Mouse (Mus musculus): ENCODE results near the gene Rbm8a. TPM values are rescaled to one million over a fixed set of nuclear protein-coding genes. Genes with fewer than 3 reads are reported as not detected.

The Rbm8a gene
- total and polyA plus RNA-seq, 2 experiments from 2014 or later = 14.9 to 114 TPM

GRCm38 (mm10) chr3:96667316-96667715 lies 37.6 kb downstream of the Rbm8a start:
- H3K9me3 ChIP-seq (ENCODE audit: low read length) = no peaks in the 10 kb centered on the region
- no peaks in the 10 kb centered on the region for H3K27me3 ChIP-seq (ENCODE audit: insufficient read depth, low read length)
- ATAC-seq = no peak
- H3K4me3 ChIP-seq (ENCODE audit: low read length) = no peak overlapping the region
- DNase-seq (ENCODE audit: low spot score) = no peak
- H3K4me2 ChIP-seq (ENCODE audit: low read depth, low read length) = no peak overlapping the region
- H3K9ac ChIP-seq (replicated peaks; ENCODE audit: low read length) = no peak overlapping the region
- TF ChIP-seq CTCF (IDR thresholded peaks at IDR 0.05; ENCODE audit: low read depth) = peak; percentile 51
- H3K4me1 ChIP-seq (ENCODE audit: insufficient read depth, low read length) = peaks cover 8% of the 10 kb centered on the region
- no peaks in the 10 kb centered on the region for H3K36me3 ChIP-seq (ENCODE audit: insufficient read depth, low read length)
- WGBS = 52% methylated on average over 1 of the region's 1 CpGs
- no peak overlapping the region for H3K27ac ChIP-seq

- Histone ChIP-seq H3K27me3 (ENCODE audit: insufficient read depth, low read length) (no peaks in the 10 kb centered on the region), H3K4me1 (ENCODE audit: insufficient read depth, low read length) (peaks cover 3% of the 10 kb centered on the region; the same call in 1 of the 2 replicates), H3K27ac (no peak overlapping the region), H3K4me3 (ENCODE audit: low read length) (no peak overlapping the region), H3K36me3 (ENCODE audit: insufficient read depth, low read length) (no peaks in the 10 kb centered on the region), H3K4me2 (ENCODE audit: low read depth, low read length) (no peak overlapping the region), H3K9ac (replicated peaks; ENCODE audit: low read length) (no peak overlapping the region), H3K9me3 (ENCODE audit: low read length) (no peaks in the 10 kb centered on the region)
- TF ChIP-seq CTCF (IDR thresholded peaks at IDR 0.05; ENCODE audit: low read depth) = no peak
- WGBS = 89% methylated on average over 5 of the region's 5 CpGs
- DNase-seq (ENCODE audit: low spot score) (no peak), ATAC-seq (no peak)
Observed at GRCm38 (mm10) chr3:96668424-96669067, 38.8 kb downstream of the Rbm8a start.

GRCm38 (mm10) chr3:96669727-96670468 lies 40.2 kb downstream of the Rbm8a start, which contains the start of gene Ankrd35:
TSS of gene Ankrd35 (plus strand) at chr3:96670131.
- DNase-seq (ENCODE audit: low spot score) (peak; percentile 87), ATAC-seq (peak; percentile 96)
- TF ChIP-seq CTCF (IDR thresholded peaks at IDR 0.05; ENCODE audit: low read depth) = peak; percentile 52
- H3K27ac ChIP-seq = no peak within 1 kb of the TSS
- H3K27me3 ChIP-seq (ENCODE audit: insufficient read depth, low read length) = no peaks in the 10 kb centered on the region
- peak within 1 kb of the TSS; percentile 49 for H3K9ac ChIP-seq (replicated peaks; ENCODE audit: low read length)
- no peaks in the 10 kb centered on the region for H3K36me3 ChIP-seq (ENCODE audit: insufficient read depth, low read length)
- 5% methylated on average over 35 of the region's 35 CpGs for WGBS
- H3K4me2 ChIP-seq (ENCODE audit: low read depth, low read length) = peak within 1 kb of the TSS; percentile 83
- H3K4me3 ChIP-seq (ENCODE audit: low read length) = peak within 1 kb of the TSS; percentile 47
- no peaks in the 10 kb centered on the region for H3K9me3 ChIP-seq (ENCODE audit: low read length)
- no peaks in the 10 kb centered on the region for H3K4me1 ChIP-seq (ENCODE audit: insufficient read depth, low read length)

GRCm38 (mm10) chr3:96671519-96671918 lies 41.8 kb downstream of the Rbm8a start:
- no peaks in the 10 kb centered on the region for H3K9me3 ChIP-seq (ENCODE audit: low read length)
- WGBS = 98% methylated on average over 5 of the region's 5 CpGs
- ATAC-seq (no peak), DNase-seq (ENCODE audit: low spot score) (no peak)
- H3K36me3 ChIP-seq (ENCODE audit: insufficient read depth, low read length) = no peaks in the 10 kb centered on the region
- H3K4me1 ChIP-seq (ENCODE audit: insufficient read depth, low read length) = no peaks in the 10 kb centered on the region
- H3K9ac ChIP-seq (replicated peaks; ENCODE audit: low read length) = no peak overlapping the region
- H3K27me3 ChIP-seq (ENCODE audit: insufficient read depth, low read length) = no peaks in the 10 kb centered on the region
- no peak overlapping the region for H3K4me2 ChIP-seq (ENCODE audit: low read depth, low read length)
- no peak overlapping the region for H3K4me3 ChIP-seq (ENCODE audit: low read length)
- no peak for TF ChIP-seq CTCF (IDR thresholded peaks at IDR 0.05; ENCODE audit: low read depth)
- H3K27ac ChIP-seq = no peak overlapping the region

- DNase-seq (ENCODE audit: low spot score) = no peak
- Histone ChIP-seq H3K36me3 (ENCODE audit: insufficient read depth, low read length) (no peaks in the 10 kb centered on the region), H3K27me3 (ENCODE audit: insufficient read depth, low read length) (no peaks in the 10 kb centered on the region), H3K9me3 (ENCODE audit: low read length) (no peaks in the 10 kb centered on the region), H3K27ac (no peak overlapping the region), H3K4me2 (ENCODE audit: low read depth, low read length) (no peak overlapping the region), H3K4me1 (ENCODE audit: insufficient read depth, low read length) (no peaks in the 10 kb centered on the region), H3K4me3 (ENCODE audit: low read length) (no peak overlapping the region), H3K9ac (replicated peaks; ENCODE audit: low read length) (no peak overlapping the region)
- TF ChIP-seq CTCF (IDR thresholded peaks at IDR 0.05; ENCODE audit: low read depth) = no peak
- 65% methylated on average over 4 of the region's 4 CpGs for WGBS
- no peak for ATAC-seq
Observed at GRCm38 (mm10) chr3:96673514-96673913, 43.8 kb downstream of the Rbm8a start.

- H3K27ac ChIP-seq = no peak overlapping the region
- H3K9me3 ChIP-seq (ENCODE audit: low read length) = no peaks in the 10 kb centered on the region
- no peaks in the 10 kb centered on the region for H3K27me3 ChIP-seq (ENCODE audit: insufficient read depth, low read length)
- H3K4me2 ChIP-seq (ENCODE audit: low read depth, low read length) = no peak overlapping the region
- DNase-seq (ENCODE audit: low spot score) (no peak), ATAC-seq (no peak)
- no peaks in the 10 kb centered on the region for H3K36me3 ChIP-seq (ENCODE audit: insufficient read depth, low read length)
- H3K4me1 ChIP-seq (ENCODE audit: insufficient read depth, low read length) = no peaks in the 10 kb centered on the region; the same call in 1 of the 2 replicates
- H3K4me3 ChIP-seq (ENCODE audit: low read length) = no peak overlapping the region
- 63% methylated on average over 8 of the region's 8 CpGs for WGBS
- TF ChIP-seq CTCF (IDR thresholded peaks at IDR 0.05; ENCODE audit: low read depth) = no peak
- no peak overlapping the region for H3K9ac ChIP-seq (replicated peaks; ENCODE audit: low read length)
Observed at GRCm38 (mm10) chr3:96674442-96674841, 44.7 kb downstream of the Rbm8a start.

GRCm38 (mm10) chr3:96675171-96675570 lies 45.4 kb downstream of the Rbm8a start:
- no peak for DNase-seq (ENCODE audit: low spot score)
- Histone ChIP-seq H3K27me3 (ENCODE audit: insufficient read depth, low read length) (no peaks in the 10 kb centered on the region), H3K27ac (no peak overlapping the region), H3K4me3 (ENCODE audit: low read length) (no peak overlapping the region), H3K4me2 (ENCODE audit: low read depth, low read length) (no peak overlapping the region), H3K9me3 (ENCODE audit: low read length) (no peaks in the 10 kb centered on the region), H3K36me3 (ENCODE audit: insufficient read depth, low read length) (no peaks in the 10 kb centered on the region), H3K9ac (replicated peaks; ENCODE audit: low read length) (no peak overlapping the region), H3K4me1 (ENCODE audit: insufficient read depth, low read length) (no peaks in the 10 kb centered on the region; the same call in 1 of the 2 replicates)
- 93% methylated on average over 3 of the region's 3 CpGs for WGBS
- no peak for ATAC-seq
- TF ChIP-seq CTCF (IDR thresholded peaks at IDR 0.05; ENCODE audit: low read depth) = no peak
